Mouse (Mus musculus): ENCODE data around the gene Fbll1.

DNA sequence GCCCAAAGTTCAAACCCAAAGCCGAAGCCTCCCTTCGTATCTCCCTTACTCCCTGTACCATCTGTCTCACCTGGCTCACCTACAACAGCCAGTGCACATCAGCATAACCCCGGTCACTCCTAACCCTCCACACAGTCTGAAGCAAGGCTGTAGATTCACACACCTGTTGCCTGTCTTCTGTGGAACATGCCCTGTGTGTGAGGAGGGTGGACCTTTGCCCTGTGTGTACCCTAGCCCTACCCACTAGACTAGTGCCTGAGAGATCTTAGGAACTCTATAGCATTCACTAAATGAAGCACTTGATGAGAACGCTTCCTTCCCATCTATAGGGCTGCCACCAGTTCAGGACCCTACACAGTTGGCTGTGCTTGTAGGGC, 38.1 kb downstream of the Fbll1 start:
- TF ChIP-seq CTCF (IDR thresholded peaks at IDR 0.05; ENCODE audit: borderline replicate concordance, insufficient read depth, low read length) (no peak), POLR2A (IDR thresholded peaks at IDR 0.05; ENCODE audit: low read depth, low read length) (no peak)
